Mouse (Mus musculus): ENCODE results near the gene Xkr7. TPM values are rescaled to one million over a fixed set of nuclear protein-coding genes. Genes with fewer than 3 reads are reported as not detected.
A peak's percentile ranks its signal among the peaks of the same experiment; 100 is the strongest.

Gene Xkr7
- total RNA-seq, 1 experiment from 2014 or later = not detected

DNA sequence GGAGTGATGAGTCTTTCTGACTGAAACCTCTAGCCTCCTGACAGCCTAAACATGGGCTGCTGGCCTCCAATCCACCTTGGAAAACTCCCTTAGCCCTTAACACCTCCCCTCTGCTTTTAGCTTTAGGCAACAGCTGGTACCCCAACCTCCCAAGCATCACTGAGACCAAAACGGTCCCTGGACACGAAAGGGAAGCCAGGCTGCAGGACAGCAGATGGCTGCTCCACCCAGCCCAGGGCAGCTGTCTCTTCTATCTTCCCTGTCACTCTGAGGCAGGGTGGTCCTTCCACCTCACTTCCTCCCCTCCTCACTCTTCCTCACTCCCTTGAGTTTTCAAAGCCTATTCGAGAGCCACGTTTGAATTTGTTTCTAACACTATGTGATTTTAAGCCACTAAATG is 1.2 kb upstream of the Xkr7 start:
- no peak for ATAC-seq (ENCODE audit: extremely low read depth, insufficient number of reproducible peaks, low FRiP score, poor library complexity, severe bottlenecking)

DNA sequence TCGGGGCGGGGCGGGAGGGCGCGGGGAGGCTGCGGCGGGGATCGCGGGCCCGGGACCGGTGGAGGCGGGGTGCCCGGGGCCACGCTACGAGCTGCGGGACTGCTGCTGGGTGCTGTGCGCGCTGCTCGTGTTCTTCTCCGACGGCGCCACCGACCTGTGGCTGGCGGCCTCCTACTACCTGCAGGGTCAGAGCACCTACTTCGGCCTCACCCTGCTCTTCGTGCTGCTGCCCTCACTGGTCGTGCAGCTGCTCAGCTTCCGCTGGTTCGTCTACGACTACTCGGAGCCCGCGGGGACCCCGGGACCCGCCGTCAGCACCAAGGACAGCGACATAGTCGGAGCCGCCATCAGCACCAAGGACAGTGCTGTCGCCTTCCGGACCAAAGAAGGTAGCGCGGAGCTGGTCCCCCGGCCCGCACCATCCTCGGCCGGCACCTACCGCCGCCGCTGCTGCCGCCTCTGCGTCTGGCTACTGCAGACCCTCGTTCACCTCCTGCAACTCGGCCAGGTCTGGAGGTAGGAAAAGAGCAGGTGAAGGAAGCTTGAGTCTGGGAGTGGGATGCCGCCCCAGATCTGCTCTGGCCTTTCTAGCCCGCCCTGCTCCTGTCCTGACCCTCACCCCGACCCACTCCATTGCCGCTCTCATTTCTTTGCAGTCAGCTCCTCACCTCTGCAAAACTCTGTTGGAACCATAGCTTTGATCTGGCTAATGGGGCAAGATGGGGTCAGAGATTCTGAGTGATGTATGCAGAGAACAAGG is 611 bp downstream of the Xkr7 start:
- peak; percentile 52; the same call in 1 of the 2 replicates for ATAC-seq (ENCODE audit: extremely low read depth, insufficient number of reproducible peaks, low FRiP score, poor library complexity, severe bottlenecking)

GRCm38 (mm10) chr2:153032973-153033372 is 1.3 kb downstream of the Xkr7 start:
- ATAC-seq (ENCODE audit: extremely low read depth, insufficient number of reproducible peaks, low FRiP score, poor library complexity, severe bottlenecking) = no peak

- ATAC-seq (ENCODE audit: extremely low read depth, insufficient number of reproducible peaks, low FRiP score, poor library complexity, severe bottlenecking) = no peak
Measured at GRCm38 (mm10) chr2:153033545-153034230, 2.0 kb downstream of the Xkr7 start.

DNA sequence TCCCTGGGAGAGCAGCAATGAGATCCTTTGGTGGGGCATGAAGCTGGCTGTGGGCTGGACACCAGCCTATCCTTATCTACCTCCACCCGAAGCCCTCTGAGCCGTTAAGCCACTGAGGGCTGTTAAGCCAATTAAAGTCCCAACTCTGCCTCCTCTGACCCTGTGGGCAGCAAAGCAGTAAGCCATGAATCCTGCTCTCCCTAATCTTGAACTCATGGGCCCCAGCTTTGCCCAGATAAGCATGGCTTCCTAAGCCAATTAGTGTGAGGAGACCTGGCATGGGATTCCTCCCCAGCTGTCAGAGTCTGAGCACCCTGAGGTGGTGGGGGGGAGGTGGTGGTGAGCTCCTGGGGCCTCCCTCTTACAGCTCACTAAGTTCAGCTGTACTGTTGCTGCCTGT is 5.0 kb downstream of the Xkr7 start:
- no peak for ATAC-seq (ENCODE audit: extremely low read depth, insufficient number of reproducible peaks, low FRiP score, poor library complexity, severe bottlenecking)

DNA sequence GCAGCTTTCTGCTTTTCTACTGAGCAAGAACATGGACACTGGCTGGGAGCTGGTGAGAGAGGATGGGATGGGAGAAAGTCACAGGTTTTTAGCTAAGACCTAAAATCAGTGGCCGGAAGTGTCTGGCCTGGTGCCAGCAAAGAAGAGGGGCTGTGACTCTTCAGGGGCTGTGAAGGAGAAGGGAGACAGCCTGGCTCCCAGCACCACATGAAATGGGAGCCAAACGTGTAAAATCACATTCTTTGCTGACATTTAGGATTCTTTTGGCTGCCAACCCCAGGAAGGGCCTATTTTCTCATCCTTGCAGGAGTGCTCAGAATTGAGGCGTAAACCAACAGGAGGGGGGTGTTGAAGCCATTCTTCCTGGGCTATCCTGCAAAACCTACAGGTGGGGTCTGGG is 12.2 kb downstream of the Xkr7 start:
- ATAC-seq (ENCODE audit: extremely low read depth, insufficient number of reproducible peaks, low FRiP score, poor library complexity, severe bottlenecking) = no peak

GRCm38 (mm10) chr2:153045884-153046299 is 14.2 kb downstream of the Xkr7 start:
- no peak for ATAC-seq (ENCODE audit: extremely low read depth, insufficient number of reproducible peaks, low FRiP score, poor library complexity, severe bottlenecking)

DNA sequence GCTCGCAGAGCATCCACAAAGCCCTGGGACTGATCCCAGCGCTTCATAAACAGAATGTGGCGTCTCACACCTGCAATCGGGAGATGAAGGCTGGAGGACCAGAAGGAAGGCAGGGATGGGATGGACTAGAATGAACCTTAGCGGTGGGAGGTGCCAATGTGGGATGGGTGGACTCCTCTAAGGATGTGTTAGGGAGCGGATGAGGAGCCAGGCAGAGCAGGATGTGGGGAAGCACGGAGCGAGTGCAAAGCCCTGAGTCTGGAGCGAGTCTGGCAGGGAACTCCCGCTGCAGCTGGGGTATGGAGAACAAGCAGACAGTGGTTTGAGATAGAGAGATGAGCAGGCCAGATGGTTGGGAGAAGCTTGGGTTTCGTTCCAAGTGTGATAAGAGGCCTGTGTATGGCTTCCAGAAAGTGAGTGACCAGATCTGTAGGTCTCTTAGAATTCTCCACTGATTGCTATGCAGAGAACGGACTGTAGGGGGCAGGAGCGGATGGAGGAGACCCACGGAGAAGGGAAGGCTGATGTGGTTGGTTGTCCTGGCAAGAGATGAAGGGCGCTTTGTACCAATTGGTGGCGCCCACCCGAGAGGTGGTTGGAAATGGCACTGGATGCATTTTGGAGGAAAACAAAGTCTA is 16.3 kb downstream of the Xkr7 start:
- 0 out of 2 replicates have a peak, but pooled peaks have one; percentile 40 for ATAC-seq (ENCODE audit: extremely low read depth, insufficient number of reproducible peaks, low FRiP score, poor library complexity, severe bottlenecking)

GRCm38 (mm10) chr2:153049288-153049996 is 17.8 kb downstream of the Xkr7 start:
- ATAC-seq (ENCODE audit: extremely low read depth, insufficient number of reproducible peaks, low FRiP score, poor library complexity, severe bottlenecking) = no peak

DNA sequence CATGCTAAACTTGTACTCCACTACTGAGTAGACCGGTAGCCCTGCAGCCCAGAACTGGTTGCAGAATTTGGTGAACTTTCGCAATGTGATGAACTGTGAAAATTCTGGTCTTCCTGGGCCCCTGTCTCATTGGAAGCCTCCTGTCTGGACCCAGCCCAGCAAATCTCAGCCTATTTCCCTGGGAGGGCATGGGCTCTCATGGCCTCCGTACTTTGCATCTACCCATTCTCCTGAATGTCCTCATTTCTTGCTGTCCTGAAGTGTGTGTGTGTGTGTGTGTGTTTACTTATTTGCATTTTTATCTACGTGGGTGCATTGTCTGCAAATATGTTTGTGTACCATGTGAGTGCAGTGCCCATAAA is 18.3 kb downstream of the Xkr7 start:
- ATAC-seq (ENCODE audit: extremely low read depth, insufficient number of reproducible peaks, low FRiP score, poor library complexity, severe bottlenecking) = no peak

DNA sequence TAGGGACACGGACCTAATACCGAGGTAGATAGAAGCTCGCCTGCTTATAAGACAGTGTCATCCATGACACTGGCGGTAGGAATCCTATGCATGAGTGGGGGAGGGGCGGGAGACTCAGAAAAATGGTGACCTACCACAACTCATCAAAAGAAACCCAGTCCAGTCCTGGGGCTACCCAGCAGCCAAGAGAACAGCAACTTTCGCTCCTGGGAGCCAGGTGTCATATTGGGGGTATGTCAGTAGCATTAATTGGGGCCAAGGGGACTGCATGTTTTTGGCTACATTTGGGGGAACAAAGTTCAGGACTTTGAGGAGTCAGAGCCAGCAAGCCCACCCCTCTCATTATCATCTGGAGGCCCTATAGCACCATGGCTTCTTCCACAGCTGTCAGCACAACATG is 19.4 kb downstream of the Xkr7 start:
- no peak for ATAC-seq (ENCODE audit: extremely low read depth, insufficient number of reproducible peaks, low FRiP score, poor library complexity, severe bottlenecking)

DNA sequence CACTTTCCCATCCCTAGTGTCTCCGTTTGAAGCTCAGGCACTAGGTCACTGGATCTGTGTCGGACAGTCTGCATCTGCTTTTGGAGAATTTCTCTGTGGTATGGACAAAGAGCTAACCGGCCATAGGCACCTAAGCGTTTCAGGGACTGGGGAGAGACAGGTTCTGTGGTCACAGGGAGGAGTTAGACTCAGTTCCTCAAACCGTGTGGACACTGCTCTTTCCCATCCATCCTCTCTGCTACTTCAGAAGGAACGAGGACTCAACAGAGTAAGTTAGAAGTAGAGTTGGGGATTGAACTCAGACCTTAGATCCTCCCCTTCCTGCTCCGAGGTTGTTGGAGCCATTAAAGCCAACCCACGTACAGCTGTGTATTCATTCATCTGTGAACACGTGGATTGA is 19.9 kb downstream of the Xkr7 start:
- ATAC-seq (ENCODE audit: extremely low read depth, insufficient number of reproducible peaks, low FRiP score, poor library complexity, severe bottlenecking) = no peak

DNA sequence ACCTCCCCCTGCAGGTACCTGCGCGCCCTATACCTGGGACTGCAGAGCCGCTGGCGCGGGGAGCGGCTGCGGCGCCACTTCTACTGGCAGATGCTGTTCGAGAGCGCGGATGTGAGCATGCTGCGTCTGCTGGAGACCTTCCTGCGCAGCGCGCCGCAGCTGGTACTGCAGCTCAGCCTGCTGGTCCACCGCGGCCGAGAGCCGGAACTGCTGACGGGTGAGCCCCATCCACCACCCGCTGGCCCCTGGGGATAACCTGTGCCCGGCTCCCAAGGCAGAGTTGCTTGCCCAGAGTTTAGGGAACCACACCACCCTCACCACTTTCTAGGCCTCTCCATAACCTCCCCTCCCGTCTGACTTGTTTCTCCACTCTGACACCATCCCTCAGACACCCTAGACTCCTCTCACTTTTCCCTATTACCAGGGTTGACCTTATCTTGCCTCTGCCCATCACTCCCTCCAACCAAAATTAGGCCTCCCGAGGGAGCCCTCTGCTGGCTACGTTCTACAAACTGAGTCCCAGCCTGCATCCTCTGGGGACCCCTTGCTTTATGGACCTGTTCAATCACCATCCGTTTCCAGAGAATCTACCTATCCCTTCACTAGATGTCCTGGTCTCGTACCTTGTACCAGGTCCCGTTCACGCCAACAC is 21.2 kb downstream of the Xkr7 start:
- ATAC-seq (ENCODE audit: extremely low read depth, insufficient number of reproducible peaks, low FRiP score, poor library complexity, severe bottlenecking) = no peak

- ATAC-seq (ENCODE audit: extremely low read depth, insufficient number of reproducible peaks, low FRiP score, poor library complexity, severe bottlenecking) = no peak
Measured at GRCm38 (mm10) chr2:153053896-153054295, 22.2 kb downstream of the Xkr7 start.

DNA sequence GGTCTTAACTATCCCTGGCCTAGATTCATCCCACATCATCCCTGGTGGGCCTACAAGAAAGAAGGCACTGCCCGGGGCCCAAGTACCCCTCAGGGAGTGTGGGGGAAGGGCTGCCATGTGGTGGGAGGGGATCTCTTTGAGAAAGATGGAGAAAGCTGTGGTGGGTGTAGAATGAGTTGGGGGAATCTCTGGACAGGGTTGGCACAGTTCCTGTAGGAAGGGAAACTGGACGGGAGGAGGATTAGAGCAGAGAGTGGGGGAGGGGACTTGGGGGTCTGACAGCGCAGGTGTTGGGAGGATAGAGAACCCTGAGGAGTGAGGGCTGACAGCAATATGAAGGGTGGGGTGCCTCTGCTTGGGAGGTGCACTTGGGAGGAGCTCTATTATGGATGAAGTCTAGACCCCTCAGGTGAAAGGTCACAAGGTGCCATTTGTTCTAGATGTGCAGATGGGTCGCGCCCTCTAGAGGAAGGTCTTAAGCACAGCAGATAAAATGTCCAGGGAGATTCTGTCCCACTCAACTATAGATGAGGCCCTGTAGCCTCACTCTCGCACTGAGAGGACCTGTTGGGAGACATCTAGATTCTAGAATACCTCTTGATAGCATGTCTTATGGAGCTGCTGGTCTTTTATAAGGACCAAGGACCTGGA is 23.7 kb downstream of the Xkr7 start:
- ATAC-seq (ENCODE audit: extremely low read depth, insufficient number of reproducible peaks, low FRiP score, poor library complexity, severe bottlenecking) = no peak

GRCm38 (mm10) chr2:153058365-153058764 is 26.7 kb downstream of the Xkr7 start:
- ATAC-seq (ENCODE audit: extremely low read depth, insufficient number of reproducible peaks, low FRiP score, poor library complexity, severe bottlenecking) = no peak

- no peak for ATAC-seq (ENCODE audit: extremely low read depth, insufficient number of reproducible peaks, low FRiP score, poor library complexity, severe bottlenecking)
Measured at GRCm38 (mm10) chr2:153060216-153060615, 28.6 kb downstream of the Xkr7 start.

DNA sequence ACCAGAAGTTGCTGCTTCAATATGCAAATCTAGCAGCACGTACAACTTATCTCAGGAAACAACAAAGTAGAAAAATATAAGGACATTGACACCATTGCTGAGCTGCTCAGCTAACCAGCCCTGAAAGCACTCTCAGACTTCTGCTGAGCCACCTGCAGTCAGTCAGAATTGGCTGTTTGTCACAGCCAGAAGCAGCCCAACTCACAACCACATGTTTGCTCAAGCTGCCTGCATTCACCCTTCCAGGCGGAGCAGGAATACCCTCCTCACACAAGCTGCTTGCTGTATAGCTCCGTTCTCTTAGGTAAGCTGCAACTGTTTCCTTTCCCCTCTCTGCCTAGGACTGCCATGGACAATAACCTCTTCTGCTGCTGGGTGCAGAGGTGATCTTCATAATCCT is 31.7 kb downstream of the Xkr7 start:
- ATAC-seq (ENCODE audit: extremely low read depth, insufficient number of reproducible peaks, low FRiP score, poor library complexity, severe bottlenecking) = no peak
